Mouse (Mus musculus): ENCODE results near the gene Msh4.

- TF ChIP-seq CTCF (IDR thresholded peaks at IDR 0.05; ENCODE audit: insufficient read depth, low read depth, low read length), result no peak
- no peak for TF ChIP-seq POLR2A (IDR thresholded peaks at IDR 0.05; ENCODE audit: insufficient read depth, low read depth, low read length)
These were observed 35.7 kb upstream of the Msh4 start for GRCm38 (mm10) chr3:153941613-153942012.

Measured in olfactory bulb, adult 2 months (tissue).